Mouse (Mus musculus) forebrain, postnatal 0 days (tissue): ENCODE data around the gene Sirt4. TPM values are rescaled to one million over a fixed set of nuclear protein-coding genes. Genes with fewer than 3 reads are reported as not detected.
"Not testable (repeated sequence)": the region's sequence is repeated elsewhere in the genome, so short reads cannot be mapped to it uniquely, and the experiment has no call there.

Experiments
- ATAC-seq: fragments of 200-750 bp; cut with Nextera tagmentation; 2 replicates; pipeline ENCODE4 v1.8.0; 2017; ENCODE audit warnings: mild to moderate bottlenecking, moderate library complexity
- DNase-seq: peaks from one replicate; pipeline ENCODE4 v3.0.0-alpha.2; 2015
- H3K27ac ChIP-seq: fragments of 300-500 bp; sonication (generic); 2 replicates; pipeline ENCODE4 v1.5.1; 2014; ENCODE audit warnings: low read depth, mild to moderate bottlenecking, antibody characterized with exemption, low read length, moderate library complexity, mixed read lengths
- H3K27me3 ChIP-seq: fragments of 300-500 bp; sonication (generic); 2 replicates; pipeline ENCODE4 v1.6.1; 2014; ENCODE audit warnings: mild to moderate bottlenecking, low read length, mixed read lengths; ENCODE audit not compliant: insufficient read depth
- H3K36me3 ChIP-seq: fragments of 300-500 bp; sonication (generic); 2 replicates; pipeline ENCODE4 v1.6.1; 2014; ENCODE audit warnings: mild to moderate bottlenecking, moderate library complexity; ENCODE audit not compliant: insufficient read depth
- H3K4me1 ChIP-seq: fragments of 300-500 bp; sonication (generic); 2 replicates; pipeline ENCODE4 v1.6.1; 2014; ENCODE audit warnings: antibody characterized with exemption; ENCODE audit not compliant: insufficient read depth
- H3K4me2 ChIP-seq: fragments of 300-500 bp; sonication (generic); 2 replicates; pipeline ENCODE4 v1.6.1; 2014; ENCODE audit warnings: low read depth, mild to moderate bottlenecking, moderate library complexity
- H3K4me3 ChIP-seq: fragments of 300-500 bp; sonication (generic); 2 replicates; pipeline ENCODE4 v1.5.1; 2014; ENCODE audit warnings: low read depth, low read length, mixed read lengths
- H3K9ac ChIP-seq: fragments of 300-500 bp; sonication (generic); 2 replicates; pipeline ENCODE4 v1.6.1; 2014; ENCODE audit warnings: mild to moderate bottlenecking
- H3K9me3 ChIP-seq: fragments of 300-500 bp; sonication (generic); 2 replicates; pipeline ENCODE4 v1.6.1; 2016; ENCODE audit warnings: low read length
- CTCF ChIP-seq: sonication (generic); IDR thresholded peaks from 2 replicates; pipeline ENCODE4 v1.5.1; 2016; ENCODE audit warnings: antibody characterized with exemption, control low read depth, low read depth
- WGBS: fragments of 180-500 bp; shearing (Covaris S2); extraction: QIAGEN DNeasy Blood & Tissue Kit; methylation state at CpG from one replicate; pipeline ENCODE4 v1.1.7; 2014; 5-methylcytosine and 5-hydroxymethylcytosine counted together
- polyA plus RNA-seq: library from polyadenylated mRNA; unstranded; fragments of >200 nt; fragmentation: Nextera tagmentation; extraction: Ambion mirVana; gene quantifications from 2 replicates; pipeline ENCODE4 v1.2.1, GENCODE M21; 2015
- total RNA-seq: library from RNA; depleted of rRNA; stranded (reverse); fragments of >200 nt; gene quantifications from 2 replicates; pipeline ENCODE4 v1.2.3, GENCODE M21; 2014

Gene Sirt4
- total and polyA plus RNA-seq, 2 experiments from 2014 or later = 18.3 to 36.3 TPM

- Histone ChIP-seq H3K9ac (no peak overlapping the region), H3K4me1 (no peaks in the 10 kb centered on the region), H3K4me3 (no peak overlapping the region), H3K36me3 (peaks cover 83% of the 10 kb centered on the region), H3K27me3 (no peaks in the 10 kb centered on the region), H3K4me2 (no peak overlapping the region), H3K9me3 (no peaks in the 10 kb centered on the region), H3K27ac (no peak overlapping the region; the same call in 1 of the 2 replicates)
- TF ChIP-seq CTCF = no peak
- 87% methylated on average over 27 of the region's 27 CpGs for WGBS
- ATAC-seq (no peak), DNase-seq (no peak)
These were observed 33.9 kb downstream of the Sirt4 start for GRCm38 (mm10) chr5:115450410-115451317.

DNA sequence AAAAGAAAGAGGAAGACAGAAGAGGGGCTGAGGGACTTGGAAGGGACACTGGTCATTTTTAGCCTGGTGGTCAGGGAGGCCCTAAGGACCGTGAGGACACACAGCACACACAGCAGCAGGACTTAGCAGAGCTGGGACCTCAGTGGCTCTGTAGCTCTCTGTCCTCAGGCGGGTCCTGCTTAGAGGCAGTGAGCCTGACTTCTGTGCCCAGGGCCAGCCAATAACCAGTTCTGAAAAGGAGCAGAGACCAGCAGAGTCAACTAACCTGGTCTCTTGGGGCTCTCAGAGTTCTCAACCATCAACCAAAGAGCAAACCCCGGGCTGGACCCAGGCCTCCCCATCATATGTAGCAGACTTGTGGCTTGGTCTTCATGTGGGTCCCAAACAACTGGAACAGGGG lies 35.3 kb downstream of the Sirt4 start:
- Histone ChIP-seq H3K4me3 (no peak overlapping the region), H3K36me3 (peaks cover 92% of the 10 kb centered on the region), H3K9me3 (no peaks in the 10 kb centered on the region), H3K27me3 (no peaks in the 10 kb centered on the region), H3K4me2 (no peak overlapping the region), H3K27ac (no peak overlapping the region), H3K9ac (no peak overlapping the region), H3K4me1 (no peaks in the 10 kb centered on the region)
- no peak for ATAC-seq
- TF ChIP-seq CTCF = no peak
- DNase-seq = no peak
- WGBS = 87% methylated on average over 3 of the region's 3 CpGs

GRCm38 (mm10) chr5:115447108-115447507 lies 37.4 kb downstream of the Sirt4 start:
- Histone ChIP-seq H3K9me3 (no peaks in the 10 kb centered on the region), H3K4me1 (no peaks in the 10 kb centered on the region), H3K9ac (no peak overlapping the region), H3K27me3 (no peaks in the 10 kb centered on the region), H3K27ac (no peak overlapping the region), H3K4me3 (no peak overlapping the region), H3K4me2 (no peak overlapping the region), H3K36me3 (peaks cover 89% of the 10 kb centered on the region)
- ATAC-seq = no peak
- 77% methylated on average over 17 of the region's 17 CpGs for WGBS
- no peak for TF ChIP-seq CTCF
- no peak for DNase-seq

DNA sequence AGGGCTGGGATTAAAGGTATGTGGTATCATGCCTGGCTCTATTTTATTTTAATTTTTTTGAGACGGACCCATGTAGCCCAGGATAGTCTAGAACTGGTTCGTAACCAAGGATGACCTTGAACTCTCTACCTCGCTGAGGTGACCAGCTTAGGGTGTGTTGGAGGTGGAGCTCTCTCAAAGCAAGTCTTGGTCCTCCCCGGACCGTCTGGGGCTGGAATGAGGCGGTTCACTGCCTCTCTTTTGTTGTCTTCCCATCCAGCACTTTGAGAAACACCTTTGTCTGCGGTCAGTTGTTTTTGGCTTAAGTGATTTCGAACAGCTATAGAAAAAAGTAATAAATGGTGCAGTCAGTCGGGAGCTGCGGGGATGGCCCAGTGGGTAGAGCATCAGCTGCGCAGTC lies 40.4 kb downstream of the Sirt4 start:
- H3K27me3 ChIP-seq = no peaks in the 10 kb centered on the region
- no peak for TF ChIP-seq CTCF
- H3K4me3 ChIP-seq = no peak overlapping the region
- H3K9me3 ChIP-seq = no peaks in the 10 kb centered on the region
- H3K9ac ChIP-seq = no peak overlapping the region
- DNase-seq (no peak), ATAC-seq (no peak)
- H3K4me1 ChIP-seq = no peaks in the 10 kb centered on the region
- H3K27ac ChIP-seq = no peak overlapping the region
- no peak overlapping the region for H3K4me2 ChIP-seq
- H3K36me3 ChIP-seq = peaks cover 77% of the 10 kb centered on the region
- WGBS = 83% methylated on average over 11 of the region's 11 CpGs

GRCm38 (mm10) chr5:115442663-115443062 lies 41.9 kb downstream of the Sirt4 start:
- not testable (repeated sequence) for H3K27ac ChIP-seq, H3K9ac ChIP-seq, ATAC-seq, H3K4me1 ChIP-seq, H3K4me3 ChIP-seq, H3K9me3 ChIP-seq, DNase-seq, H3K4me2 ChIP-seq, H3K27me3 ChIP-seq
- peak; percentile 70 for TF ChIP-seq CTCF
- 75% methylated on average over 5 of the region's 5 CpGs for WGBS
- H3K36me3 ChIP-seq = peaks cover 68% of the 10 kb centered on the region

DNA sequence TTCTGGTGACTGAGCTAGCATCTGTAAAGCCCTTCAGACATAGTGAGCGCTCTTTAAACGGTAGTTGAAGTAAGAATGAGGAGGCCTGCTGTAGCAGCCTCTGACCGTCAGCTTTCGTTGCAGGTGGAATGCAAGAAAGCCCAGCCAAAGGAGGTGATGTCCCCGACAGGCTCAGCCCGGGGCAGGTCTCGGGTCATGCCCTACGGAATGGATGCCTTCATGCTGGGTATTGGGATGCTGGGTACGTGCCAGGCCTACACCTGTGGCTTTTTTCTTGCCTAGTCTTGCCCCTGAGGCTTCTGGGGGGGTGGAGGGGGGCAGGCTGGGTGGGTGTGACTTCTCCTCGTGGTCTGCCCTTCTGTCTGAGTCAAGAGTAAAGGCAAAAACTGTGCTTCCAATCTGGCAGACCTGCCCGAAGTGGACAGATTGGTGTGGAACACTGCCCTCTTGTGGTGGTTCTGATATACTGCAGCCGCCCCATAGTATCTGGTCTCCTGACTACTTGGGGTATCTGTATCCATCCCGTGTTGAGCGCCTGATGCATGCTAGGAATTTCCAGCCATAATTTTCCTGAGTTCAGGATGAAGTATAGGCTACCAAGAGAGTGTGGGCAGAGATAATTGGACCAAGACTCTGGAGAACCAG lies 43.2 kb downstream of the Sirt4 start:
- H3K36me3 ChIP-seq = peaks cover 56% of the 10 kb centered on the region
- no peaks in the 10 kb centered on the region for H3K9me3 ChIP-seq
- peak; percentile 91 for TF ChIP-seq CTCF
- H3K27ac ChIP-seq = no peak overlapping the region
- no peaks in the 10 kb centered on the region for H3K27me3 ChIP-seq
- H3K4me3 ChIP-seq = no peak overlapping the region
- ATAC-seq (peak; percentile 50), DNase-seq (peak; percentile 91)
- no peak overlapping the region for H3K9ac ChIP-seq
- H3K4me2 ChIP-seq = no peak overlapping the region
- 22% methylated on average over 14 of the region's 14 CpGs for WGBS
- H3K4me1 ChIP-seq = peaks cover 13% of the 10 kb centered on the region; the same call in 1 of the 2 replicates

GRCm38 (mm10) chr5:115438667-115439066 lies 45.9 kb downstream of the Sirt4 start:
- Histone ChIP-seq H3K4me1 (peaks cover 32% of the 10 kb centered on the region), H3K9ac (no peak overlapping the region), H3K27me3 (no peaks in the 10 kb centered on the region), H3K36me3 (peaks cover 36% of the 10 kb centered on the region), H3K27ac (0 out of 2 replicates have a peak overlapping the region, but pooled peaks have one; percentile 29), H3K9me3 (no peaks in the 10 kb centered on the region), H3K4me3 (no peak overlapping the region), H3K4me2 (no peak overlapping the region)
- 15% methylated on average over 7 of the region's 7 CpGs for WGBS
- ATAC-seq = no peak
- no peak for DNase-seq
- no peak for TF ChIP-seq CTCF
